Mouse (Mus musculus) spleen, embryonic (tissue): ENCODE measurements around the gene 1700001L19Rik.

Experiments
- CTCF ChIA-PET: fragments of 350-600 bp; sonication (Branson Sonifier 250); formaldehyde crosslinking; loops from one replicate; lab custom pipeline; 2022; lab: Charles Lee

1700001L19Rik gene

GRCm38 (mm10) chr13:68607652-68608405 is 10.6 kb downstream of the 1700001L19Rik start:
- CTCF ChIA-PET = interaction anchor here (0.7 kb wide), 1 partner anchor 937 kb away, joined by 7 read pairs; no protein-coding TSS in a partner anchor

GRCm38 (mm10) chr13:68622792-68623191 is 25.6 kb downstream of the 1700001L19Rik start:
- CTCF ChIA-PET = no interaction called here

- CTCF ChIA-PET = no interaction called here
These were observed 29.8 kb downstream of the 1700001L19Rik start for GRCm38 (mm10) chr13:68627041-68627440.

- CTCF ChIA-PET = no interaction called here
These were observed 45.6 kb downstream of the 1700001L19Rik start for GRCm38 (mm10) chr13:68642786-68643185.
